Mouse (Mus musculus) kidney, embryonic 16.5 days (tissue): Measurements from ENCODE around the gene Fubp1. TPM values are rescaled to one million over a fixed set of nuclear protein-coding genes. Genes with fewer than 3 reads are reported as not detected.
"Not testable (repeated sequence)": the region's sequence is repeated elsewhere in the genome, so short reads cannot be mapped to it uniquely, and the experiment has no call there.

Source experiments
- ATAC-seq: fragments of 200-750 bp; cut with Nextera tagmentation; 2 replicates; pipeline ENCODE4 v1.8.0; 2017; ENCODE audit warnings: moderate TSS enrichment; ENCODE audit not compliant: low FRiP score, low TSS enrichment
- H3K27ac ChIP-seq: fragments of 300-500 bp; sonication (generic); 2 replicates; pipeline ENCODE4 v1.5.1; 2014; ENCODE audit warnings: low read length
- H3K27me3 ChIP-seq: fragments of 300-500 bp; sonication (generic); 2 replicates; pipeline ENCODE4 v1.6.1; 2014; ENCODE audit warnings: low read length, control low read depth, mixed read lengths; ENCODE audit not compliant: insufficient read depth
- H3K36me3 ChIP-seq: fragments of 300-500 bp; sonication (generic); 2 replicates; pipeline ENCODE4 v1.6.1; 2014; ENCODE audit warnings: low read length, control low read depth, mixed read lengths; ENCODE audit not compliant: insufficient read depth
- H3K4me1 ChIP-seq: fragments of 300-500 bp; sonication (generic); 2 replicates; pipeline ENCODE4 v1.6.1; 2014; ENCODE audit warnings: low read length, control low read depth, mixed read lengths; ENCODE audit not compliant: insufficient read depth
- H3K4me2 ChIP-seq: fragments of 300-500 bp; sonication (generic); replicated peaks from 2 replicates; pipeline ENCODE4 v1.6.1; 2014; ENCODE audit warnings: low read depth, low read length
- H3K4me3 ChIP-seq: fragments of 300-500 bp; sonication (generic); 2 replicates; pipeline ENCODE4 v1.5.1; 2014; ENCODE audit warnings: mild to moderate bottlenecking, low read length
- H3K9ac ChIP-seq: fragments of 300-500 bp; sonication (generic); replicated peaks from 2 replicates; pipeline ENCODE4 v1.6.1; 2014; ENCODE audit warnings: low read length
- H3K9me3 ChIP-seq: fragments of 300-500 bp; sonication (generic); 2 replicates; pipeline ENCODE4 v1.6.1; 2016; ENCODE audit warnings: low read length, control low read depth
- WGBS: fragments of 180-500 bp; shearing (Covaris S2); extraction: QIAGEN DNeasy Blood & Tissue Kit; methylation state at CpG from one replicate; pipeline ENCODE4 v1.1.7; 2014; 5-methylcytosine and 5-hydroxymethylcytosine counted together
- polyA plus RNA-seq: library from polyadenylated mRNA; unstranded; fragments of >200 nt; fragmentation: Nextera tagmentation; extraction: Ambion mirVana; gene quantifications from 2 replicates; pipeline ENCODE4 v1.2.1, GENCODE M21; 2015

The Fubp1 gene
- polyA plus RNA-seq, 1 experiment from 2014 or later: 258 TPM

DNA sequence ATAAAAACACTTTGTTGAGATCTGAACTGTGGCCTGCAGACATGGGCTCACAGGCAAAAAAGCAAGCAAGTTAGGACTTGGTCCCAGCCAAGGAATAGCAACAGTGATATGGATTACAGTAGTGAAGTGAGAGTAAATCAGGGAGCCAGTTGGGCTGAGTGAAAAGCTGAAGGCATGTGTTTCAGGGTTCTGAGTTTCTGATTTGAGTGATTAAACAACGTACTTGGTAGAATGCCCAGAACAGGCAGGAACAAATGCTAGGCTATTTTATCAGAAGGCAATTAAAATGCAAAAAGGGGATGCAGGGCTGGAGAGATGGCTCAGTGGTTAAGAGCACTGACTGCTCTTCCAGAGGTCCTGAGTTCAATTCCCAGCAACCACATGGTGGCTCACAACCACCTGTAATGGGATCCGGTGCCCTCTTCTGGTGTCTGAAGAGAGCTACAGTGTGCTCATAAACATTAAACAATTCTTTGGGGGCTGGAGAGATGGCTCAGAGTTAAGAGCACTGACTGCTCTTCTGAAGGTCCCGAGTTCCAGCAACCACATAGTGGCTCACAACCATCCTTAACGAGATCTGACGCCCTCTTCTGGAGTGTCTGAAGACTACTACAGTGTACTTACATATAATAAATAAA is 35.2 kb downstream of the Fubp1 start:
- H3K4me2 ChIP-seq: no peak overlapping the region
- no peaks in the 10 kb centered on the region for H3K4me1 ChIP-seq
- no peak for ATAC-seq
- H3K27me3 ChIP-seq: no peaks in the 10 kb centered on the region
- 76% methylated on average over 5 of the region's 5 CpGs for WGBS
- no peak overlapping the region for H3K9ac ChIP-seq
- no peak overlapping the region for H3K4me3 ChIP-seq
- H3K27ac ChIP-seq: no peak overlapping the region
- no peaks in the 10 kb centered on the region for H3K9me3 ChIP-seq
- H3K36me3 ChIP-seq: 0 out of 2 replicates have a peak, but pooled peaks cover 2% of the 10 kb centered on the region

DNA sequence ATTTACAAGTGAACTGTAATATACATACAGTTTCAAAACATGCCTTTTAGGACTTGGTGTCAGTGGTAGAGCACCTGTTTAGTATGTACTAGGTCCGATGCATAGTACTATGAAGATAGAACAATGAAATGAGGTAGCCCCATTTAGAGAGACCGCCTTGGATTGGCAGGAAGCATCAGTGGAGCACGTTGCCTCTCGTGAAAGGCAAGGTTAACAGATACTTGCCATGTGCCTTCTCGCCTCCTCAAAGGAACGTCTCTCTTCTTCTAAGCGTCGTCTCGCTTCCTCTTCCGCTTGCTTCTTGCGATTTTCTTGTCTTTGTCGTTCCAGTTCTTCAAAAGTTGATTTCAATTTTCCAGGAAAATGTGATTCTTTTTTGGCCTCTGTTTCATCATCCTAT is 37.5 kb downstream of the Fubp1 start:
- Histone ChIP-seq H3K9me3 (no peaks in the 10 kb centered on the region), H3K27ac (no peak overlapping the region), H3K36me3 (0 out of 2 replicates have a peak, but pooled peaks cover 2% of the 10 kb centered on the region), H3K4me3 (no peak overlapping the region), H3K4me2 (no peak overlapping the region), H3K9ac (no peak overlapping the region), H3K27me3 (no peaks in the 10 kb centered on the region), H3K4me1 (no peaks in the 10 kb centered on the region)
- no peak for ATAC-seq
- WGBS: 86% methylated on average over 12 of the region's 12 CpGs

DNA sequence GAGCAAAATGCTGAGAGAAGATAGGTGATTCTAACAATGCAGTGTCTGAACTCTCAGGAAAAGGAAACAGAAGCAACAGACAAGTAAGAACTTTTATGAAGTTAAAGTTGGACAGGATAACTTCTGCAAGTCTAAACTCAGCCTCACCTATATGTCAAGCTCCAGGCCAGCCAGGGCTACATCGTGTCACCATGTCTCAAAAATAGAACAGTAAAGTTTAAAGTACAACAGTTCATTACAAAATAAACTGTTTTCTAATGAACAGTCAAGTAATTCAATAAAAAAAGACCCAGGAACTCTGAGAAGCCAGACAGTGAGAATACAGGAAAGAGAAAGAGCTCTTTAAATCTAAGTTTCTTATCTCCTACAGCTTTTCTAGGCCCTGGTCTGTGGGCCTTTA is 40.3 kb downstream of the Fubp1 start:
- Histone ChIP-seq H3K9me3 (no peaks in the 10 kb centered on the region), H3K4me2 (no peak overlapping the region), H3K27ac (no peak overlapping the region), H3K27me3 (no peaks in the 10 kb centered on the region), H3K36me3 (0 out of 2 replicates have a peak, but pooled peaks cover 2% of the 10 kb centered on the region), H3K4me1 (no peaks in the 10 kb centered on the region), H3K4me3 (no peak overlapping the region), H3K9ac (no peak overlapping the region)
- 88% methylated on average over 1 of the region's 1 CpGs for WGBS
- ATAC-seq: no peak

DNA sequence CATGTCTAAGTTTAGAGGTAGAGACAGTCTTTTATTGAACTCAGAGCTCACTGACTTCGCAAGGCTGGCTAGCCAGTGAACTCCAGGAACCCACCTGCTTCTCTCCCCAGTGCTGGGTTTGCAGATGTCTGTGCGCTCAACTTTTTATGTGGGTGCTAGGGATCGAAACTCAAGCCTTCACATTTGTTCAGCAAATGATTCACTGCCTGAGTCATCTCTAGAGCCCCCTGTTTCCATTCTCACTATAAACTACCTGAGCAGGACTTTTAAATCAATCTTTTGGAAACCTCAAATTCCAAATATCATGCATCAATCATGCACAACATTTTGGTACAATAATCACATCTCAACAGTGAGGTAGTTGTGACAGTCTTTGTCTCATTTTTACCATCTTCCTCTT is 47.3 kb downstream of the Fubp1 start:
- Histone ChIP-seq H3K27me3 (no peaks in the 10 kb centered on the region), H3K9me3 (no peaks in the 10 kb centered on the region), H3K27ac (no peak overlapping the region), H3K4me3 (no peak overlapping the region), H3K36me3 (no peaks in the 10 kb centered on the region), H3K4me1 (peaks cover 11% of the 10 kb centered on the region), H3K4me2 (no peak overlapping the region), H3K9ac (no peak overlapping the region)
- 81% methylated on average over 3 of the region's 3 CpGs for WGBS
- no peak for ATAC-seq

DNA sequence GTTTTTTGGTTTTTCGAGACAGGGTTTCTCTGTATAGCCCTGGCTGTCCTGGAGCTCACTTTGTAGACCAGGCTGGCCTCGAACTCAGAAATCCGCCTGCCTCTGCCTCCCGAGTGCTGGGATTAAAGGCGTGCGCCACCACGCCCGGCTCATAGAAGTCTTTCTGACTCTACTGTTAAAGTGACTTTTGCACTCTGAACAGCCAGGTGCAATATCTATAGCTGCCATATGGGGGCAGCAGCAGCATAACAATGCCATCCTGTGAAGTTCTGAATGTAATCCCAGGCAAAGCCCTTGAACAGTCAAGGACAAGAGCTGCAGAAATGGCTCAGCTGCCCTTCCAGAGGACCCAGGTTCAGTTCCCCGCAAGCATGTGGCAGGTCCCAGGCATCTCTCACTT is 49.2 kb downstream of the Fubp1 start:
- not testable (repeated sequence) for H3K4me2 ChIP-seq, H3K36me3 ChIP-seq
- ATAC-seq: peak; percentile 52; the same call in 1 of the 2 replicates

DNA sequence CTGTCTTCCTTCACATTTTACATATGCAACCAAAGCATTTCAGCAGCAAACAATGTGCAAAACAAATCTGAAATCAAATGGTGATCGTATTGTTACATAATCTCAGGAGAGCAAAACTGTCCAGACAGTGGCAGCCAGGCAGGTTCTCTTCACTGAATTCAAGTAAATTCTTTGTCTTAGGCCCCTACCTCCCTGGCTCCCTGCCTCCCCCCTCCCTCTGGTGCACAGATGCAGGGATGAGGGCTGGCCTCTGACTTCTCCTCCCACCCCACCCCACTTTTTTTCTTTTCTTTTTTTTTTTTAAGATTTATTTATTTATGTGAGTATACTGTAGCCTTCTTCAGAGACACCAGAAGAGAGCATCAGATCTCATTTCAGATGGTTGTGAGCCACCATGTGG is 50.1 kb downstream of the Fubp1 start:
- ATAC-seq: no peak

More for the DNA sequence above, 49.2 kb downstream of the Fubp1 start:
- H3K9me3 ChIP-seq, H3K9ac ChIP-seq, H3K4me3 ChIP-seq, H3K27ac ChIP-seq, H3K27me3 ChIP-seq: not testable (repeated sequence)
- H3K4me1 ChIP-seq: peaks cover 13% of the 10 kb centered on the region
- WGBS: 35% methylated on average over 7 of the region's 9 CpGs

DNA sequence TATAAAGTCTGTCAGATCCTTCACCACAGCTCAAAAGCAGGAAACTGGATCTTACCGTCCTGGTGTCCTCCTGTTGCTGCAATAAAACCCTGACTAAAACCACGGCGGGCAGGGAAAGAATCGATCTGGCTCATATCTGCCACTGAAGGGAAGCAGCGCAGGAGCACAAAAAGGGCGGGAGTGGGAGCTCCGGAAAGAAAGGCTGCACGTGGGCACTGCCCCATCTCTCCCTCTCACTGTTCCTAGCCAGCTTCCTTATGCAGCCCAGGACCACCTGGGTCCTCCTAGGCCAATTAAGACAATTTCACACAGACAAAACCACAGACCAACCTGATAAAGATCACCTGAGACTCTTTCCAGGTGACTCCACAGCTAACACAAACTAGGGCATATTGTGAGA is 51.2 kb downstream of the Fubp1 start:
- Histone ChIP-seq H3K9me3 (no peaks in the 10 kb centered on the region), H3K4me2 (no peak overlapping the region), H3K9ac (no peak overlapping the region; the same call in 1 of the 2 replicates), H3K4me3 (no peak overlapping the region), H3K27ac (no peak overlapping the region), H3K36me3 (no peaks in the 10 kb centered on the region), H3K27me3 (0 out of 2 replicates have a peak, but pooled peaks cover 3% of the 10 kb centered on the region), H3K4me1 (peaks cover 19% of the 10 kb centered on the region)
- ATAC-seq: no peak
- WGBS: 27% methylated on average over 8 of the region's 8 CpGs

More for the DNA sequence above, 50.1 kb downstream of the Fubp1 start:
- peaks cover 15% of the 10 kb centered on the region for H3K4me1 ChIP-seq
- WGBS: 93% methylated on average over 1 of the region's 1 CpGs
- no peak overlapping the region for H3K27ac ChIP-seq
- H3K4me3 ChIP-seq: no peak overlapping the region
- no peaks in the 10 kb centered on the region for H3K9me3 ChIP-seq
- H3K27me3 ChIP-seq: 0 out of 2 replicates have a peak, but pooled peaks cover 3% of the 10 kb centered on the region
- H3K9ac ChIP-seq: no peak overlapping the region
- no peak overlapping the region for H3K4me2 ChIP-seq
- no peaks in the 10 kb centered on the region for H3K36me3 ChIP-seq

DNA sequence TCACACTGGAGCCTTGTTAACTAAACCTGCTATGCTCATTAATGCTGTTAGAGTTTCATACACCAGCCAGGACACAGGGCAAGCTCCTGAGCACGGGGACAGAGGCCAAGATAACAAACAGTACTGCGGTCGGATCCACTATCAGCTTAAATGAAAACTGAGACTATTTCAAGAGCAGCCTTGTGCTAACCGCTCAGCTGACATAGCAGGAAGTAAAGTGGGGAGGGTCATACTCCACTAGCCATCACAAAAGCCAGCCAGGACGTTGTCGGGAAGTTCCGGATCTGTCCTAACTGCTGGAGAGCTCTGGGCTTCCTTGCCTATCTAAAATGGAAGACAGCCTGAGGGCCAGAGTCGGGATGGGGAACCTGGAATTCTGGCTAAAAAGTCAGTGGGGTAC is 51.7 kb downstream of the Fubp1 start:
- H3K36me3 ChIP-seq: no peaks in the 10 kb centered on the region
- no peaks in the 10 kb centered on the region for H3K9me3 ChIP-seq
- H3K4me1 ChIP-seq: peaks cover 19% of the 10 kb centered on the region
- no peak overlapping the region for H3K9ac ChIP-seq
- 0 out of 2 replicates have a peak, but pooled peaks cover 3% of the 10 kb centered on the region for H3K27me3 ChIP-seq
- H3K4me2 ChIP-seq: peak overlapping the region; percentile 34
- no peak overlapping the region for H3K4me3 ChIP-seq
- 0 out of 2 replicates have a peak, but pooled peaks have one; percentile 5 for ATAC-seq
- H3K27ac ChIP-seq: no peak overlapping the region
- WGBS: 16% methylated on average over 8 of the region's 8 CpGs

DNA sequence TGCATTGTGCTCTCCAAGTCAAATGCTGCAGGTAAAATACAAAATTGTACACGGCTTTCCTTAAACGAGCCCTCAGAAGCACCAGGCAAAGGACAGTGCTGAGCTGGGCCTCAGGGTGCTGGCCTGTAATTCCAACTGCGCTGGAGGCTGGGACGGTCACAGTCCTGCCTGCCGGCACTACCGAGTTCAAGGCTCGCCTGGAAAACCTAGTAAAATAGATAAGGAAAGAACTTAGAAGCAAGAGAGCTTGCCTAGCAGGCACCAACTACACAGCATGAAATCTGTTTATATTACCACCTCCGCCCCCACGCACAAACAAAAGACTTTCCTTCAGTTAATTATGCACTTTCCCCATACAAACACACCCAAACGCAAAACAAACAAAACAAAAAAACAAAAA is 54.2 kb downstream of the Fubp1 start:
- Histone ChIP-seq H3K4me2 (peak overlapping the region; percentile 97), H3K36me3 (no peaks in the 10 kb centered on the region), H3K4me1 (peaks cover 19% of the 10 kb centered on the region), H3K4me3 (no peak overlapping the region; the same call in 1 of the 2 replicates), H3K27ac (no peak overlapping the region), H3K9ac (no peak overlapping the region), H3K9me3 (no peaks in the 10 kb centered on the region), H3K27me3 (0 out of 2 replicates have a peak, but pooled peaks cover 6% of the 10 kb centered on the region)
- 64% methylated on average over 10 of the region's 10 CpGs for WGBS
- no peak for ATAC-seq

DNA sequence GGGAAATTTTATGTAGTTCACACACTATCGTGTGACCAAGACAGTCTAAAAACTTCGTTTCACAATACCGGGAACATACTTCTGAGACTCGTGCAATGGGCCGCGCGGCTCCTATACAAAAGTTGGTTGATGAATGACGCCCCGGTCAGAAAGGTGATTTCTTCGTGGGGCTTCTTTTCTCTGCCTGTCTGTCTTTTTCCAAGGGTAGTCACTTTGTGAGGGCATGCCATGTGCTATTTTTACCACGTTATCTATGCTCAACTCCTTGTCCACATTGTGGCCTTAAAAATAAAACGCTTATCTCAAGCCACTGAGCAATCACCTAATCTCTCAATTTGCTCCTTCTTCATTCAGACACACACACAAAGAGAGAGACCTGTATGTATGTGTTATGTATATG is 54.6 kb downstream of the Fubp1 start:
- peak overlapping the region; percentile 97 for H3K4me2 ChIP-seq
- 0 out of 2 replicates have a peak, but pooled peaks cover 6% of the 10 kb centered on the region for H3K27me3 ChIP-seq
- WGBS: 49% methylated on average over 12 of the region's 12 CpGs
- no peak overlapping the region for H3K27ac ChIP-seq
- no peak overlapping the region for H3K9ac ChIP-seq
- H3K36me3 ChIP-seq: no peaks in the 10 kb centered on the region
- no peaks in the 10 kb centered on the region for H3K9me3 ChIP-seq
- H3K4me3 ChIP-seq: peak overlapping the region; percentile 62
- no peak for ATAC-seq
- H3K4me1 ChIP-seq: peaks cover 19% of the 10 kb centered on the region
